ENCODE assay signal across 8 mouse cellular contexts in the genomic region with DNA sequence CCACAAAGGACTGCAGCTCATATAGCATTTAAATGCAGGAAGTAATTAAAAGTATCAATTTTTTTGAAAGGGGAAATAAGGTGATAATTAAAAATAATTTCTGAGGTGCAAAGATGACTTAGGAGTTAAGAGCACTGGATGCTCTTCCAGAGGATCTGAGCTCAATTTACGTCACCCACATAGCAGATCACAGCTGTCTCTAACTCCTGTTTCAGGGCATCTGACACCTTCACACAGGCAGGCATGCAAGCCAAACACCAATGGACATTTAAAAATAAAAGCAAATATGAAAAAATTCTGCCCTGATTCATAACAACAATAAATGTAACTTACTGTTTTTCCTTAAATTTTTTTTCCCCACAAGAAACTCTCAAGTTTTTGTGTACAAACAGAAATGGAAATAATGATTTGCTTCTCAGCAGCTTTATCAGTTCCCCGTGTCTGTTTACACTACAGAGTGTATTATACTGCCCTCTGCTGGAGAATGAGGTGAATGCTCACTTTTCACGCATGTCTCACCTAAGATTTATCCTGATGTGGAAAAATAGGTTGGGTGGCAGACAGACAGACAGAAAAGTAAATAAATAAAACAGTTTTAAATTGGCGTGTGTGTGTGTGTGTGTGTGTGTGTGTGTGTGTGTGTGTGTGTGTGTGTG. TPM values are rescaled to one million over a fixed set of nuclear protein-coding genes. Genes with fewer than 3 reads are reported as not detected.
DNase-seq lines count a peak whose midpoint lies in the region; ATAC-seq and TF ChIP-seq lines count a peak whose summit lies in the region.

No protein-coding gene starts in this region.

- H3K4me3 ChIP-seq in heart, postnatal 0 days (ENCODE audit: low read depth, low read length), result no peak overlapping the region

- H3K4me2 ChIP-seq in heart, postnatal 0 days (ENCODE audit: low read depth, low read length), result no peak overlapping the region

- H3K27me3 ChIP-seq in heart, postnatal 0 days (ENCODE audit: control insufficient read depth, insufficient read depth, low read length), result no peaks in the 10 kb centered on the region

- no peak overlapping the region for H3K9ac ChIP-seq in heart, postnatal 0 days (replicated peaks; ENCODE audit: low read depth, low read length)

- ATAC-seq in heart, postnatal 0 days (ENCODE audit: insufficient read depth, low read depth), result no peak
- ATAC-seq in common myeloid progenitor, adult 5-6 weeks (replicated peaks; ENCODE audit: low read depth, poor library complexity, severe bottlenecking), result peak; percentile 77

- DNase-seq in heart, postnatal 0 days (ENCODE audit: low spot score), result peak; percentile 58
- no peak for DNase-seq in heart, adult 8-10 months (ENCODE audit: low spot score)
- peak; percentile 14 for DNase-seq in right cerebral cortex, adult 18-20 months
- DNase-seq in right cerebral cortex, postnatal 4 days, result no peak
- DNase-seq in left cerebral cortex, postnatal 4 days, result peak; percentile 5
- no peak for DNase-seq in urinary bladder, postnatal 25 days (ENCODE audit: low spot score)
- DNase-seq in ovary, postnatal 10 days (ENCODE audit: low spot score), result no peak

- H3K36me3 ChIP-seq in heart, postnatal 0 days (replicated peaks; ENCODE audit: control insufficient read depth, insufficient read depth, low read length), result no peaks in the 10 kb centered on the region

- H3K9me3 ChIP-seq in heart, postnatal 0 days (replicated peaks; ENCODE audit: control insufficient read depth, low read length), result no peaks in the 10 kb centered on the region

- H3K27ac ChIP-seq in heart, postnatal 0 days (ENCODE audit: low read depth), result no peak overlapping the region

- 4% methylated on average over 4 of the region's 4 CpGs for WGBS in heart, postnatal 0 days

- TF ChIP-seq EP300 in heart, postnatal 0 days (IDR thresholded peaks at IDR 0.05; ENCODE audit: low read depth), result no peak

- TF ChIP-seq CTCF in heart, postnatal 0 days (IDR thresholded peaks at IDR 0.05; ENCODE audit: low read depth), result peak; percentile 69

- H3K4me1 ChIP-seq in heart, postnatal 0 days (ENCODE audit: control insufficient read depth, insufficient read depth), result no peaks in the 10 kb centered on the region

- intact Hi-C loops in left cerebral cortex, postnatal 4 days (cut with DNase I), result no loop called here

RNA-seq across cellular contexts. Expression of a gene that starts 29.8 kb away (rescaled TPM):
- not detected in 2 replicates for total RNA-seq in heart, postnatal 0 days (2014; rRNA removed; ENCODE audit: low replicate concordance)
- polyA plus RNA-seq in heart, postnatal 0 days (2015; fragmentation: Nextera tagmentation; extraction: Ambion mirVana), result not detected in 2 replicates
- under 1 TPM in 1 of 4 experiments, not detected in 3; 0.03 TPM for total RNA-seq in heart, adult 8-10 months (2022)
- total RNA-seq in common myeloid progenitor, adult 5-6 weeks (2017), result not detected in 2 replicates
- total RNA-seq in left cerebral cortex, postnatal 4 days (2021), result 1 to 10 TPM; 1.1 to 1.5 TPM

Comparison
In these comparisons a context has a peak if more than half of its experiments do, and no peak if none do; other contexts are left out.
1. DNase-seq: peak in heart, postnatal 0 days (single experiment), right cerebral cortex, adult 18-20 months (single experiment) and left cerebral cortex, postnatal 4 days (single experiment); none in heart, adult 8-10 months (single experiment), right cerebral cortex, postnatal 4 days (single experiment), urinary bladder, postnatal 25 days (single experiment) and ovary, postnatal 10 days (single experiment).